ENCODE assay signal across 21 mouse cellular contexts in the genomic region with DNA sequence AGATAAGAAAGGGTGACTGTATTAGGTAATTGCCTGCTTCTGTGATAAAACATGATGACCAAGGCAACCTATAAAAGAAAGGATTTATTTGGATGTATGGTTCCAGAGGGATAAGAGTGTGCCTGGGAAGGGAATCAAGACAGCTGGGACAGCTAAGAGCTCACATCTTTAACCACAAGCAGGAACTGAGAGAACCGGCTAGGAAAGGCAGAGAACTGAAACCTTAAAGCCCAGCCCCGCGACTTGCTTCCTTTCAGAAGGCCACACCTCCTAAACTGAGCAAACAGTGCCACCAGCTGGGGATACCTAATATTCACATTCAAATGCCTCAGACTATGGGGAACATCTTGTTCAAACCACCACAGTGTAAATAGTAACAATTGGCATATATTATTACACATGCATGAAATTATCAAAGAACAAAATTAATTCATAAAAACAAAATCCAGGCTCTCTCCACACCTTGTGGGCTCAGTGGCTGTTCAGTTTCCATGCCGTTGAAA. TPM values are rescaled to one million over a fixed set of nuclear protein-coding genes. Genes with fewer than 3 reads are reported as not detected.
"Had no signal": no experiment of that assay in that cellular context is flagged by ENCODE, and none has a peak within 500 bp of the region (broad histone marks: within the 10 kb centered on the region; RNA-seq: fewer than 3 reads in every experiment).

No protein-coding gene starts in this region.

- H3K4me3 ChIP-seq: kidney, embryonic 15.5 days; limb, embryonic 12.5 days; megakaryocyte, embryonic 14.5 days; midbrain, embryonic 15.5 days; neural tube, embryonic 12.5 days had no signal

- H3K27ac ChIP-seq: kidney, embryonic 15.5 days; limb, embryonic 12.5 days; liver, embryonic 14.5 days; midbrain, embryonic 15.5 days; neural tube, embryonic 12.5 days had no signal

- H3K9ac ChIP-seq: kidney, embryonic 15.5 days; limb, embryonic 12.5 days; liver, embryonic 14.5 days; midbrain, embryonic 15.5 days; neural tube, embryonic 12.5 days had no signal

- ATAC-seq: midbrain, embryonic 15.5 days had no signal

- H3K27me3 ChIP-seq: kidney, embryonic 15.5 days; limb, embryonic 12.5 days; midbrain, embryonic 15.5 days; neural tube, embryonic 12.5 days had no signal

- H3K4me2 ChIP-seq: kidney, embryonic 15.5 days; limb, embryonic 12.5 days; midbrain, embryonic 11.5 days; midbrain, embryonic 15.5 days; neural tube, embryonic 12.5 days had no signal

- DNase-seq: kidney, postnatal 25 days; liver; lung, adult 2 months; lung, postnatal 10 days; lung, postnatal 4 days; spleen, adult 18-20 months; thymus, postnatal 36 days had no signal

- H3K4me1 ChIP-seq: kidney, embryonic 15.5 days; limb, embryonic 12.5 days; megakaryocyte, embryonic 14.5 days; midbrain, embryonic 15.5 days; neural tube, embryonic 12.5 days had no signal

- H3K9me3 ChIP-seq: kidney, embryonic 15.5 days; midbrain, embryonic 15.5 days; neural tube, embryonic 12.5 days had no signal

- H3K36me3 ChIP-seq: kidney, embryonic 15.5 days; limb, embryonic 12.5 days; midbrain, embryonic 15.5 days; neural tube, embryonic 12.5 days had no signal

RNA-seq across cellular contexts. Expression of a gene that starts 25.0 kb away (rescaled TPM):
- total RNA-seq: layer of hippocampus, postnatal 10 days; left cerebral cortex, postnatal 36 days; monocyte, adult 5-6 weeks; neutrophil, adult 5-6 weeks had no signal
- polyA plus RNA-seq: limb, embryonic 12.5 days; liver, embryonic 14.5 days; lung, adult 2 months; midbrain, embryonic 11.5 days; midbrain, embryonic 15.5 days; neural tube, embryonic 12.5 days; stomach, embryonic 14.5 days; testis, adult 2 months; thymus, postnatal 0 days had no signal

RNA-seq across cellular contexts. Expression of a gene that starts 32.4 kb away (rescaled TPM):
- total RNA-seq: layer of hippocampus, postnatal 10 days; left cerebral cortex, postnatal 36 days; monocyte, adult 5-6 weeks; neutrophil, adult 5-6 weeks had no signal
- polyA plus RNA-seq: midbrain, embryonic 11.5 days; midbrain, embryonic 15.5 days; neural tube, embryonic 12.5 days had no signal
